ENCODE assay signal across 8 mouse cellular contexts in genomic region chr12:73287609-73288008, GRCm38 (mm10). TPM values are rescaled to one million over a fixed set of nuclear protein-coding genes. Genes with fewer than 3 reads are reported as not detected.
DNase-seq lines count a peak whose midpoint lies in the region; ATAC-seq and TF ChIP-seq lines count a peak whose summit lies in the region.

No protein-coding gene starts in this region.

- TF ChIP-seq POLR2A in brain, embryonic 14.5 days (IDR thresholded peaks at IDR 0.05; ENCODE audit: borderline replicate concordance, extremely low read depth, insufficient read depth, insufficient read length, poor library complexity, severe bottlenecking) = no peak

- WGBS in heart, embryonic 15.5 days = 57% methylated on average over 8 of the region's 8 CpGs
- WGBS in midbrain, embryonic 12.5 days = 78% methylated on average over 8 of the region's 8 CpGs

- DNase-seq in brain, embryonic 14.5 days (ENCODE audit: low read depth) = peak; percentile 12
- peak; percentile 53 for DNase-seq in kidney, postnatal 14 days
- DNase-seq in spleen, adult 12 weeks (ENCODE audit: low spot score) = no peak
- no peak for DNase-seq in spleen, adult 18-20 months
- no peak for DNase-seq in right cerebral cortex, postnatal 10 days (ENCODE audit: low spot score in 2 of 2)

- ATAC-seq in heart, embryonic 15.5 days (replicated peaks; ENCODE audit: insufficient number of reproducible peaks, insufficient read depth, low FRiP score, low read depth) = no peak
- ATAC-seq in midbrain, embryonic 12.5 days (ENCODE audit: low FRiP score, low read depth) = no peak

- no peak for TF ChIP-seq CTCF in E14TG2a.4 (conservative IDR thresholded peaks at IDR 0.05; ENCODE audit: low read length)
- no peak for TF ChIP-seq CTCF in brain, embryonic 14.5 days (IDR thresholded peaks at IDR 0.05; ENCODE audit: borderline replicate concordance, extremely low read depth, insufficient read depth, insufficient read length)

- H3K4me1 ChIP-seq in E14TG2a.4 (replicated peaks; ENCODE audit: low read depth, low read length) = peaks cover 33% of the 10 kb centered on the region
- peaks cover 34% of the 10 kb centered on the region for H3K4me1 ChIP-seq in heart, embryonic 15.5 days (replicated peaks)
- peaks cover 24% of the 10 kb centered on the region for H3K4me1 ChIP-seq in midbrain, embryonic 12.5 days

- no peaks in the 10 kb centered on the region for H3K9me3 ChIP-seq in E14TG2a.4 (ENCODE audit: low read length)
- H3K9me3 ChIP-seq in heart, embryonic 15.5 days (replicated peaks) = no peaks in the 10 kb centered on the region
- H3K9me3 ChIP-seq in midbrain, embryonic 12.5 days = no peaks in the 10 kb centered on the region

- no peak overlapping the region for H3K27ac ChIP-seq in heart, embryonic 15.5 days
- peak overlapping the region; percentile 84; the same call in 1 of the 2 replicates for H3K27ac ChIP-seq in midbrain, embryonic 12.5 days (replicated peaks)

- H3K9ac ChIP-seq in heart, embryonic 15.5 days = no peak overlapping the region
- peak overlapping the region; percentile 76; the same call in 1 of the 2 replicates for H3K9ac ChIP-seq in midbrain, embryonic 12.5 days (replicated peaks)

- peaks cover 38% of the 10 kb centered on the region for H3K36me3 ChIP-seq in E14TG2a.4 (ENCODE audit: insufficient read depth, low read length)
- 0 out of 2 replicates have a peak, but pooled peaks cover 3% of the 10 kb centered on the region for H3K36me3 ChIP-seq in heart, embryonic 15.5 days
- H3K36me3 ChIP-seq in midbrain, embryonic 12.5 days = peaks cover 14% of the 10 kb centered on the region

- H3K4me2 ChIP-seq in heart, embryonic 15.5 days = peak overlapping the region; percentile 77
- peak overlapping the region; percentile 68 for H3K4me2 ChIP-seq in midbrain, embryonic 12.5 days (replicated peaks)

- no peaks in the 10 kb centered on the region for H3K27me3 ChIP-seq in E14TG2a.4 (ENCODE audit: insufficient read depth, low read length)
- H3K27me3 ChIP-seq in heart, embryonic 15.5 days = no peaks in the 10 kb centered on the region
- no peaks in the 10 kb centered on the region for H3K27me3 ChIP-seq in midbrain, embryonic 12.5 days

- peak overlapping the region; percentile 96 for H3K4me3 ChIP-seq in E14TG2a.4 (replicated peaks; ENCODE audit: low read length)
- peak overlapping the region; percentile 74 for H3K4me3 ChIP-seq in heart, embryonic 15.5 days
- peak overlapping the region; percentile 71 for H3K4me3 ChIP-seq in midbrain, embryonic 12.5 days

RNA-seq across cellular contexts. Expression of gene Slc38a6, which starts 1.0 kb away (rescaled TPM):
- 29.1 and 34.6 TPM in 2 replicates for polyA plus RNA-seq in brain, embryonic 14.5 days (2012; rRNA removed)
- 4.9 and 5.3 TPM in 2 replicates for polyA plus RNA-seq in heart, embryonic 15.5 days (2015; fragmentation: Nextera tagmentation; extraction: Ambion mirVana)
- 9.4 and 9.5 TPM in 2 replicates for polyA plus RNA-seq in midbrain, embryonic 12.5 days (2016; fragmentation: Nextera tagmentation; extraction: Ambion mirVana)

RNA-seq across cellular contexts. Expression of gene Trmt5, which starts 1.1 kb away (rescaled TPM):
- 13.1 and 16.1 TPM in 2 replicates for polyA plus RNA-seq in brain, embryonic 14.5 days (2012; rRNA removed)
- polyA plus RNA-seq in heart, embryonic 15.5 days (2015; fragmentation: Nextera tagmentation; extraction: Ambion mirVana) = 12.4 and 13.5 TPM in 2 replicates
- polyA plus RNA-seq in midbrain, embryonic 12.5 days (2016; fragmentation: Nextera tagmentation; extraction: Ambion mirVana) = 16.8 and 17.8 TPM in 2 replicates

Comparison
In these comparisons a context has a peak if more than half of its experiments do, and no peak if none do; other contexts are left out.
1. DNase-seq: peak in brain, embryonic 14.5 days (single experiment) and kidney, postnatal 14 days (single experiment); none in spleen, adult 12 weeks (single experiment), spleen, adult 18-20 months (0 of 2) and right cerebral cortex, postnatal 10 days (0 of 2).
2. Peak in every context shown above with its lines, with median percentiles within 50 percentile points of each other: H3K4me3 ChIP-seq.